Mouse (Mus musculus) embryonic facial prominence, embryonic 12.5 days (tissue): ENCODE measurements around the gene Kdelr1. TPM values are rescaled to one million over a fixed set of nuclear protein-coding genes. Genes with fewer than 3 reads are reported as not detected.

Experiments used
- ATAC-seq: fragments of 200-750 bp; cut with Nextera tagmentation; 2 replicates; pipeline ENCODE4 v1.8.0; 2017; ENCODE audit not compliant: insufficient number of reproducible peaks, insufficient read depth, low FRiP score, low TSS enrichment
- H3K27ac ChIP-seq: fragments of 300-500 bp; sonication (generic); 2 replicates; pipeline ENCODE4 v1.5.1; 2016; ENCODE audit warnings: mild to moderate bottlenecking
- H3K27me3 ChIP-seq: fragments of 300-500 bp; sonication (generic); 2 replicates; pipeline ENCODE4 v1.6.1; 2016; ENCODE audit warnings: mild to moderate bottlenecking, moderate library complexity
- H3K36me3 ChIP-seq: fragments of 300-500 bp; sonication (generic); 2 replicates; pipeline ENCODE4 v1.6.1; 2016; ENCODE audit warnings: mild to moderate bottlenecking
- H3K4me1 ChIP-seq: fragments of 300-500 bp; sonication (generic); 2 replicates; pipeline ENCODE4 v1.6.1; 2016
- H3K4me2 ChIP-seq: fragments of 300-500 bp; sonication (generic); replicated peaks from 2 replicates; pipeline ENCODE4 v1.6.1; 2016; ENCODE audit warnings: mild to moderate bottlenecking, moderate library complexity
- H3K4me3 ChIP-seq: fragments of 300-500 bp; sonication (generic); 2 replicates; pipeline ENCODE4 v1.5.1; 2016; ENCODE audit warnings: mild to moderate bottlenecking
- H3K9ac ChIP-seq: fragments of 300-500 bp; sonication (generic); 2 replicates; pipeline ENCODE4 v1.6.1; 2016; ENCODE audit warnings: mild to moderate bottlenecking, moderate library complexity
- H3K9me3 ChIP-seq: fragments of 300-500 bp; sonication (generic); 2 replicates; pipeline ENCODE4 v1.6.1; 2016; ENCODE audit warnings: mild to moderate bottlenecking, moderate library complexity
- WGBS: fragments of 180-500 bp; shearing (Covaris S2); methylation state at CpG from one replicate; pipeline ENCODE4 v1.1.7; 2016; 5-methylcytosine and 5-hydroxymethylcytosine counted together
- polyA plus RNA-seq: library from polyadenylated mRNA; unstranded; fragments of >200 nt; fragmentation: Nextera tagmentation; extraction: Ambion mirVana; gene quantifications from 2 replicates; pipeline ENCODE4 v1.2.1, GENCODE M21; 2016

The Kdelr1 gene
- polyA plus RNA-seq, 1 experiment from 2014 or later: 53.6 TPM

- no peak overlapping the region for H3K27ac ChIP-seq
- no peak overlapping the region for H3K4me3 ChIP-seq
- H3K27me3 ChIP-seq: peaks cover 31% of the 10 kb centered on the region
- no peaks in the 10 kb centered on the region for H3K9me3 ChIP-seq
- H3K4me2 ChIP-seq: no peak overlapping the region
- ATAC-seq: no peak
- H3K9ac ChIP-seq: no peak overlapping the region
- H3K4me1 ChIP-seq: peaks cover 13% of the 10 kb centered on the region; the same call in 1 of the 2 replicates
- no peaks in the 10 kb centered on the region for H3K36me3 ChIP-seq
- 83% methylated on average over 12 of the region's 12 CpGs for WGBS
Measured at GRCm38 (mm10) chr7:45853089-45853488, 19.5 kb upstream of the Kdelr1 start.

- no peak overlapping the region for H3K27ac ChIP-seq
Measured at GRCm38 (mm10) chr7:45856950-45857901, 15.3 kb upstream of the Kdelr1 start.

GRCm38 (mm10) chr7:45859008-45859407 is 13.6 kb upstream of the Kdelr1 start:
- H3K9me3 ChIP-seq: no peaks in the 10 kb centered on the region
- H3K4me1 ChIP-seq: peaks cover 14% of the 10 kb centered on the region; the same call in 1 of the 2 replicates
- WGBS: 58% methylated on average over 4 of the region's 4 CpGs
- H3K27me3 ChIP-seq: peaks cover 50% of the 10 kb centered on the region
- no peak overlapping the region for H3K27ac ChIP-seq
- H3K36me3 ChIP-seq: no peaks in the 10 kb centered on the region
- no peak overlapping the region for H3K4me2 ChIP-seq
- no peak overlapping the region for H3K9ac ChIP-seq
- ATAC-seq: no peak
- H3K4me3 ChIP-seq: no peak overlapping the region

More at GRCm38 (mm10) chr7:45856950-45857901, 15.3 kb upstream of the Kdelr1 start:
- peaks cover 14% of the 10 kb centered on the region; the same call in 1 of the 2 replicates for H3K4me1 ChIP-seq
- 1% methylated on average over 30 of the region's 30 CpGs for WGBS
- H3K9me3 ChIP-seq: no peaks in the 10 kb centered on the region
- H3K4me2 ChIP-seq: peak overlapping the region; percentile 59
- peak overlapping the region; percentile 35 for H3K4me3 ChIP-seq
- no peaks in the 10 kb centered on the region for H3K36me3 ChIP-seq
- 0 out of 2 replicates have a peak overlapping the region, but pooled peaks have one; percentile 42 for H3K9ac ChIP-seq
- 0 out of 2 replicates have a peak, but pooled peaks have one; percentile 12 for ATAC-seq
- peaks cover 49% of the 10 kb centered on the region for H3K27me3 ChIP-seq

GRCm38 (mm10) chr7:45862804-45863203 is 9.8 kb upstream of the Kdelr1 start:
- no peak overlapping the region for H3K27ac ChIP-seq
- no peak for ATAC-seq
- 84% methylated on average over 7 of the region's 7 CpGs for WGBS
- H3K9me3 ChIP-seq: no peaks in the 10 kb centered on the region
- no peak overlapping the region for H3K4me3 ChIP-seq
- H3K4me1 ChIP-seq: peaks cover 14% of the 10 kb centered on the region; the same call in 1 of the 2 replicates
- no peak overlapping the region for H3K9ac ChIP-seq
- H3K4me2 ChIP-seq: no peak overlapping the region
- no peaks in the 10 kb centered on the region for H3K36me3 ChIP-seq
- peaks cover 43% of the 10 kb centered on the region for H3K27me3 ChIP-seq

GRCm38 (mm10) chr7:45864435-45864834 is 8.1 kb upstream of the Kdelr1 start:
- Histone ChIP-seq H3K4me3 (no peak overlapping the region), H3K9me3 (no peaks in the 10 kb centered on the region), H3K27me3 (peaks cover 46% of the 10 kb centered on the region), H3K4me1 (peaks cover 22% of the 10 kb centered on the region), H3K4me2 (no peak overlapping the region), H3K36me3 (no peaks in the 10 kb centered on the region), H3K27ac (no peak overlapping the region), H3K9ac (no peak overlapping the region)
- ATAC-seq: no peak
- 62% methylated on average over 3 of the region's 3 CpGs for WGBS

GRCm38 (mm10) chr7:45865925-45866910 is 6.4 kb upstream of the Kdelr1 start:
- peak overlapping the region; percentile 83 for H3K4me2 ChIP-seq
- H3K4me3 ChIP-seq: peak overlapping the region; percentile 69
- H3K4me1 ChIP-seq: peaks cover 37% of the 10 kb centered on the region
- peaks cover 54% of the 10 kb centered on the region for H3K27me3 ChIP-seq
- 0 out of 2 replicates have a peak, but pooled peaks have one; percentile 22 for ATAC-seq
- peak overlapping the region; percentile 82 for H3K9ac ChIP-seq
- peak overlapping the region; percentile 25; the same call in 1 of the 2 replicates for H3K27ac ChIP-seq
- H3K9me3 ChIP-seq: no peaks in the 10 kb centered on the region
- no peaks in the 10 kb centered on the region for H3K36me3 ChIP-seq
- WGBS: under 1% methylated on average over 110 of the region's 117 CpGs

- H3K4me1 ChIP-seq: peaks cover 37% of the 10 kb centered on the region
- no peak overlapping the region for H3K9ac ChIP-seq
- 17% methylated on average over 2 of the region's 2 CpGs for WGBS
- no peak overlapping the region for H3K27ac ChIP-seq
- H3K9me3 ChIP-seq: no peaks in the 10 kb centered on the region
- H3K4me3 ChIP-seq: no peak overlapping the region
- peaks cover 56% of the 10 kb centered on the region for H3K27me3 ChIP-seq
- no peaks in the 10 kb centered on the region for H3K36me3 ChIP-seq
- peak overlapping the region; percentile 83; the same call in 1 of the 2 replicates for H3K4me2 ChIP-seq
- ATAC-seq: no peak
Measured at GRCm38 (mm10) chr7:45867871-45868270, 4.7 kb upstream of the Kdelr1 start.

- H3K27me3 ChIP-seq: peaks cover 56% of the 10 kb centered on the region
- WGBS: 16% methylated on average over 8 of the region's 8 CpGs
- H3K4me1 ChIP-seq: peaks cover 44% of the 10 kb centered on the region
- no peak overlapping the region for H3K27ac ChIP-seq
- H3K4me2 ChIP-seq: peak overlapping the region; percentile 65
- 0 out of 2 replicates have a peak overlapping the region, but pooled peaks have one; percentile 32 for H3K4me3 ChIP-seq
- 0 out of 2 replicates have a peak, but pooled peaks cover 3% of the 10 kb centered on the region for H3K36me3 ChIP-seq
- H3K9me3 ChIP-seq: no peaks in the 10 kb centered on the region
- peak overlapping the region; percentile 20; the same call in 1 of the 2 replicates for H3K9ac ChIP-seq
- no peak for ATAC-seq
Measured at GRCm38 (mm10) chr7:45869107-45869670, 3.4 kb upstream of the Kdelr1 start.

- Histone ChIP-seq H3K9ac (peak overlapping the region; percentile 10), H3K36me3 (peaks cover 7% of the 10 kb centered on the region), H3K9me3 (no peaks in the 10 kb centered on the region), H3K27ac (no peak overlapping the region), H3K4me3 (peak overlapping the region; percentile 32), H3K27me3 (peaks cover 56% of the 10 kb centered on the region), H3K4me2 (peak overlapping the region; percentile 65), H3K4me1 (peaks cover 50% of the 10 kb centered on the region)
- 1% methylated on average over 14 of the region's 14 CpGs for WGBS
- ATAC-seq: no peak
Measured at GRCm38 (mm10) chr7:45869787-45870186, 2.8 kb upstream of the Kdelr1 start.

GRCm38 (mm10) chr7:45870282-45871058 is 2.1 kb upstream of the Kdelr1 start:
- Histone ChIP-seq H3K36me3 (peaks cover 12% of the 10 kb centered on the region), H3K4me3 (peak overlapping the region; percentile 32), H3K9me3 (no peaks in the 10 kb centered on the region), H3K27me3 (peaks cover 56% of the 10 kb centered on the region), H3K4me2 (peak overlapping the region; percentile 65), H3K27ac (no peak overlapping the region), H3K4me1 (peaks cover 54% of the 10 kb centered on the region), H3K9ac (peak overlapping the region; percentile 61)
- no peak for ATAC-seq
- 1% methylated on average over 30 of the region's 30 CpGs for WGBS
